Mouse (Mus musculus) thymus, adult 2 months (tissue): ENCODE data around the gene Pkmyt1. TPM values are rescaled to one million over a fixed set of nuclear protein-coding genes. Genes with fewer than 3 reads are reported as not detected.
A peak's percentile ranks its signal among the peaks of the same experiment; 100 is the strongest.

Experiments used
- DNase-seq: peaks from one replicate; pipeline ENCODE4 v3.0.0; 2021
- H3K27ac ChIP-seq: fragments of 200-500 bp; 2 replicates; pipeline ENCODE4 v1.5.1; 2012; ENCODE audit warnings: low read length, control low read depth; ENCODE audit not compliant: control insufficient read depth, insufficient read depth
- H3K27me3 ChIP-seq: fragments of 200-500 bp; 2 replicates; pipeline ENCODE4 v1.6.1; 2012; ENCODE audit warnings: mild to moderate bottlenecking, low read length, moderate library complexity, mixed read lengths; ENCODE audit not compliant: control insufficient read depth, insufficient read depth
- H3K36me3 ChIP-seq: fragments of 200-500 bp; 2 replicates; pipeline ENCODE4 v1.6.1; 2012; ENCODE audit warnings: mild to moderate bottlenecking, low read length, moderate library complexity; ENCODE audit not compliant: control insufficient read depth, insufficient read depth
- H3K4me1 ChIP-seq: fragments of 200-500 bp; replicated peaks from 2 replicates; pipeline ENCODE4 v1.6.1; 2012; ENCODE audit warnings: low read length; ENCODE audit not compliant: control insufficient read depth, insufficient read depth
- H3K4me3 ChIP-seq: fragments of 200-500 bp; 2 replicates; pipeline ENCODE4 v1.5.1; 2012; ENCODE audit warnings: mild to moderate bottlenecking, low read length, control low read depth, moderate library complexity; ENCODE audit not compliant: control insufficient read depth, insufficient read depth
- CTCF ChIP-seq: fragments of 200-500 bp; IDR thresholded peaks from 2 replicates; pipeline ENCODE4 v1.5.1; 2012; ENCODE audit warnings: mild to moderate bottlenecking, control low read depth, low read length, moderate library complexity, borderline replicate concordance; ENCODE audit not compliant: control insufficient read depth, poor library complexity, insufficient read depth; ENCODE audit errors: extremely low read depth
- POLR2A ChIP-seq: fragments of 200-500 bp; IDR thresholded peaks from 2 replicates; pipeline ENCODE4 v1.6.1; 2012; ENCODE audit warnings: mild to moderate bottlenecking, low read length, control low read depth, moderate library complexity; ENCODE audit not compliant: control insufficient read depth, poor library complexity, insufficient read depth; ENCODE audit errors: extremely low read depth
- WGBS: fragments of 180-500 bp; shearing (Covaris S2); methylation state at CpG from one replicate; pipeline ENCODE4 v1.1.7; 2018; 5-methylcytosine and 5-hydroxymethylcytosine counted together
- polyA plus RNA-seq: library from polyadenylated mRNA; depleted of rRNA; stranded (reverse); fragments of >200 nt; gene quantifications from 2 replicates; pipeline ENCODE4 v1.2.3, GENCODE M21; 2012

The Pkmyt1 gene
- polyA plus RNA-seq, 1 experiment, result 145 TPM

DNA sequence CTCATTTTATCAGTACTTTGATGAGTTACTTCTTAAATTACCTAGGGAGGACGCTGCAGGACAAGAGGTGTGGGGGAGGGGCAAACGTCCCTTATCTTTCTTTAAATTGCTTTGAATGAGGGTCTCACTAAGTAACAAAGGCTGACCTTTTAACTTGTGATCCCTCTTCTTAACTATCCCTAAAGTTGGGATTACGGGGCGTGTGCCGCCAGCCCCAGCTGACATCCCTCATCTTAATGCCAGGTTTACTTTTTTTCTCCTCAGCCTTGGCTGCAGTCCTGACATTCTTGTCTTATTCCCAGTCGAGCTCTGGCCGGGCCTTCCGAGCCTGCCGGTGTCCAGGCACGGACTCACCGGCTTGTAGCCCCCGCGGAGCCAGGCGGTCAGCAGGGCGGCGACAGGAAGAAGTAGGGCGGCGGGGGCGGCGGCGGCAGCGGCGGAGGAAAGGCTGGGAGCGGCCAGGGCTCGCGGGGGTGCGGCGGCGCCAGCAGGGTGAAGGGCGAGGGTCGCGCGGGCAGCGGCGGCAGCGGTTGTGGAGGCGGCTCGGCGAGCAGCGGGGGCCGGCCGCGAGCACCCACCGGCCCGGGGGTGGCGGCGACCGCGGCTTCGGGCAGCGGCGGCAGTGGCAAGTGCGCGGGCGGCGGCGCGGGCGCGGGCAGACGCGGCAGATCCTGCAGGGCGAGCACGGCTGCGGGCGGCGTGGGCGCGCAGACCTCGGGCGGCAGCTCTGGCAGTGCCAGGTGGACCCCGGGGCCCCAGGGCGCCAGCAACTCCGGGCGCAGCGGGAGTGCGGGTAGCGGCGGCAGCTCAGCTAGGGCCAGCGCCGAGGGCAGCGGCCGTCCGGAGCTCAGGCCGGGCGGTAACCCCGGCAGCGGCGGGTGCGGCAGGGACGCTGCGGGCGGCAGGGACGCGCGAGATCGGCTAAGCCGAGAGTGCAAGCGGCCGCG is 26.7 kb upstream of the Pkmyt1 start:
- no peak for TF ChIP-seq CTCF
- TF ChIP-seq POLR2A, result no peak
- H3K27ac ChIP-seq, result no peak overlapping the region
- no peaks in the 10 kb centered on the region for H3K36me3 ChIP-seq
- H3K27me3 ChIP-seq, result peaks cover 13% of the 10 kb centered on the region; the same call in 1 of the 2 replicates
- WGBS, result 6% methylated on average over 90 of the region's 101 CpGs
- H3K4me3 ChIP-seq, result peak overlapping the region; percentile 29
- DNase-seq, result peak; percentile 17
- H3K4me1 ChIP-seq, result peaks cover 10% of the 10 kb centered on the region; the same call in 1 of the 2 replicates

DNA sequence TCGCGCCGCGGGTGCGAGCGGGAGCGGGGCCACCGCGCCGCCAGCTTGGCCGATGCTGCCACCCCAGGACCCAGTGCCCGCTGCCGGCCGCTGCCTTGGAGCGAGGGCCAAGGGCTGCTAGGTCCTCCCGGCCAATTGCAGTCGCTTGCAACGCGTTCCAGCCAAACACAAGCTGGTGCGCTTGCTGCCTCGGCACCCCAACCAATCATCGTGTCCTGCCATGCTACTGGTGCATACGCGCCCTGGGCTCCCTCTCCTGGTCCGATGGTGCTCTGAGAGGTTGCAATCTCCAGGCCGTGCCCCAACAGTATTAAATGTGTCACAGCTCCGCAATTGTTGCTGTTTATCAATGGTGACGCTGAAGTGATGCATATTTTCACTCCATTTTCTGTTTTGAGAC is 26.1 kb upstream of the Pkmyt1 start:
- peaks cover 13% of the 10 kb centered on the region; the same call in 1 of the 2 replicates for H3K27me3 ChIP-seq
- WGBS, result under 1% methylated on average over 28 of the region's 28 CpGs
- peak; percentile 81 for DNase-seq
- no peaks in the 10 kb centered on the region for H3K36me3 ChIP-seq
- TF ChIP-seq CTCF, result no peak
- no peak for TF ChIP-seq POLR2A
- H3K4me1 ChIP-seq, result peaks cover 10% of the 10 kb centered on the region; the same call in 1 of the 2 replicates
- H3K4me3 ChIP-seq, result peak overlapping the region; percentile 29
- H3K27ac ChIP-seq, result no peak overlapping the region

DNA sequence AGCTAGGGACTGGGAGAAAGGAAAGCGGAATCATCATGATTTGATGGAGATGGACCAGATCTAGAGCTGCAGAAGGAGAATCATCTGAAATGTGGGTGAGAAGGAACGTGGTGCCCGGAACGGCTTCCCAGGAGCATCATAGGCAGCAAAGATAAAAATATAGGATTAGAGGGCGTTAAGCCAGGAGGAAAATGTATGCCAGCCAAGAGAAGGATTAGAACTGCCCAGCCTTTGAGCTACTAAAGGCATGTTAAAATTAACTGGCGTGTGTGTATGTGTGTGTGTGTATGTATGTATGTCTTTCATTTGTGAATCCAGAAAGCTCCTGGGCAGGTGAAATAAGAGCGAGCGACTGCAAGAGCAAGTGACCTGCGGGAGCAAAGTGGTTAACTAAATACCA is 22.8 kb upstream of the Pkmyt1 start:
- Histone ChIP-seq H3K27me3 (peaks cover 13% of the 10 kb centered on the region; the same call in 1 of the 2 replicates), H3K4me3 (no peak overlapping the region), H3K36me3 (no peaks in the 10 kb centered on the region), H3K4me1 (peaks cover 10% of the 10 kb centered on the region; the same call in 1 of the 2 replicates), H3K27ac (no peak overlapping the region)
- WGBS, result 94% methylated on average over 9 of the region's 9 CpGs
- TF ChIP-seq POLR2A, result no peak
- no peak for TF ChIP-seq CTCF
- no peak for DNase-seq

DNA sequence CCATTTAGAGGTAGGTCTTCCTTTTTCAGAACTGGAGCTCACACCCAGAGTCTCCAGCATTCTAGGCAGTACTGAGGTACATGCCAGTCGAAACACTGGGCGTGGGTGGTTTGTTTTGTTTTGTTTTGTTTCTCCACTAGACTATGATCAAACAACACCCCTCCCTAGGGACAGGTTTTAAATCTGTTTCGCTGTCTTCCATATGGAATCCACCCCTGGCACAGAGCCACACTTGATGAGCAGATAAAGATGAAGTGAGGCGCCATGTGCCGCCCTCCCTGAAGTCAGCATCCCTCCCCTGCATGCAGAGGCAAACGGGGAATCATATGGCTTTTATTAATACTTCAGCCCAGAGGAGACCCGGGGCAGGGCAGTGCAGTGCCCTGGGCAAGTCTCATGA is 21.4 kb upstream of the Pkmyt1 start:
- no peak for DNase-seq
- no peak for TF ChIP-seq CTCF
- no peak for TF ChIP-seq POLR2A
- no peaks in the 10 kb centered on the region for H3K36me3 ChIP-seq
- H3K27ac ChIP-seq, result no peak overlapping the region
- H3K27me3 ChIP-seq, result peaks cover 6% of the 10 kb centered on the region; the same call in 1 of the 2 replicates
- WGBS, result 82% methylated on average over 7 of the region's 7 CpGs
- H3K4me1 ChIP-seq, result peaks cover 3% of the 10 kb centered on the region; the same call in 1 of the 2 replicates
- no peak overlapping the region for H3K4me3 ChIP-seq

DNA sequence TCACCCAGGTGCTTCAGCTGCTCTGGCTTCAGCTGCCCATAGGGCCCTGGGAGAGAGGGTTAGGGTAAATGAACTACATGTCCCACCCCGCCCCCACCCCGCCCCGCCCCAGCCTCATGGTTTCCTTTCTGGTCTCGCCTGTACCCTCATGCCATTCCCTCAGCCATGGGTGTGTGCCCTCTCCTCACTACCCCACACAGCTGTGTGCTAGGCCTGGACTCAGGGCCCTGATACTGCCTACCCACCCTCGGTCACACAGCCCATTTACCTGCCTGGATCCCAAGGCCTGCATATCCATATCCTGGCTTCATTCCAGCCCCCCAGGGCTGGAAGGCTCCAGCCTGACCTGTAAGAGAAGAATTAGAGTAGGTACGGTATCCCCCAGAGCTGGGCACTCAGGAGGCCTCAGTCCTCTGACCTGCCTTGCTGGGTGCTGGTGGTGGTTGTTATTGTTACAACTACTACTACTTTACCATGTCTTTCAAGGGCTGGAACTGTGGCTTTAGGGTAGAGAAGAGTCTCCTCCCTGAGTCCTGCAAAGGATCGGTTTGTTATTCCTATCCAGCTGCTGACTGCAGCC is 20.5 kb upstream of the Pkmyt1 start:
- no peak for DNase-seq
- Histone ChIP-seq H3K27ac (no peak overlapping the region), H3K27me3 (no peaks in the 10 kb centered on the region), H3K4me3 (no peak overlapping the region), H3K36me3 (no peaks in the 10 kb centered on the region), H3K4me1 (no peaks in the 10 kb centered on the region)
- 85% methylated on average over 7 of the region's 7 CpGs for WGBS
- no peak for TF ChIP-seq CTCF
- TF ChIP-seq POLR2A, result no peak

DNA sequence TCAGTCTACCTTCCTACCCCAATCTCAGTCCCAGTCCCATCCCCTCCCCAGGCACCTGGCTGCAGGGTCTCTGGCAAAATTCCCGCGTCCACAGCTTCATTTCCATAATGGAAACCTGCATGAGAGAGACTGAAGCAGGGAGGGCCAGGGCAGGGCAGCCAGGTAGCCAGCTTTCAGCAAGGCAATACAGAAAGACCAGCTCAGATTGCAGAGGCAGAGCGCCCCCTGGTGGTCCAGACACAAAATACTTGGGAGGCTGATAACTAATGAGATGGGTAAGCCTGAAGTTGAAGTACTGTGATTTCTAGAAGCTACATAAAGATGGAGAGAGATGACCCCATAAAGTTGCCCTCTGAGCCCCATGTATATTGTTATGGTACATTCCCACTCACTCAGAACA is 19.9 kb upstream of the Pkmyt1 start:
- H3K4me3 ChIP-seq, result no peak overlapping the region
- no peak for TF ChIP-seq POLR2A
- TF ChIP-seq CTCF, result peak; percentile 79; the same call in 1 of the 2 replicates
- H3K36me3 ChIP-seq, result no peaks in the 10 kb centered on the region
- DNase-seq, result peak; percentile 66
- 3% methylated on average over 3 of the region's 3 CpGs for WGBS
- no peaks in the 10 kb centered on the region for H3K4me1 ChIP-seq
- H3K27me3 ChIP-seq, result no peaks in the 10 kb centered on the region
- no peak overlapping the region for H3K27ac ChIP-seq
